Mouse (Mus musculus): ENCODE data around the gene Shmt1. TPM values are rescaled to one million over a fixed set of nuclear protein-coding genes. Genes with fewer than 3 reads are reported as not detected.

Gene Shmt1
- polyA plus RNA-seq (2014; fragmentation: Illumina TruSeq; extraction: RNeasy Lipid Tissue Mini Kit (QIAGEN cat#74804); ENCODE audit: low read depth, low replicate concordance), result 7.0 TPM

DNA sequence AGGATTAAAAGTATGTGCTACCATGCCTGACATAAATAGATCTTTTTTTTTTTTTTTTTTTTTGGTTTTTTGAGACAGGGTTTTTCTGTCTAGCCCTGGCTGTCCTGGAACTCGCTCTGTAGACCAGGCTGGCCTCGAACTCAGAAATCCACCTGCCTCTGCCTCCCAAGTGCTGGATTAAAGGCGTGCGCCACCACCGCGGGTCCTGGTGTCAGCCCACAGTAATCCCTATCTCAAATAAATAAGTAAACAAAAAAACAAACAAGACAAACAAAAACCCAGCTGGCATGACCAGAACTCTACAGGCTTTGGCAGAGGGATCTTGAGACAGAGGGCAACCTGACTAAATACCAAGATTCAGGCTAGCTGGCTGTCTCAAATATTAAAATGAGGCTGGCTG is at the start of gene Shmt1:
Gene Shmt1 (minus strand): TSS at position 101 of the 400 bp plus-strand sequence.

DNA sequence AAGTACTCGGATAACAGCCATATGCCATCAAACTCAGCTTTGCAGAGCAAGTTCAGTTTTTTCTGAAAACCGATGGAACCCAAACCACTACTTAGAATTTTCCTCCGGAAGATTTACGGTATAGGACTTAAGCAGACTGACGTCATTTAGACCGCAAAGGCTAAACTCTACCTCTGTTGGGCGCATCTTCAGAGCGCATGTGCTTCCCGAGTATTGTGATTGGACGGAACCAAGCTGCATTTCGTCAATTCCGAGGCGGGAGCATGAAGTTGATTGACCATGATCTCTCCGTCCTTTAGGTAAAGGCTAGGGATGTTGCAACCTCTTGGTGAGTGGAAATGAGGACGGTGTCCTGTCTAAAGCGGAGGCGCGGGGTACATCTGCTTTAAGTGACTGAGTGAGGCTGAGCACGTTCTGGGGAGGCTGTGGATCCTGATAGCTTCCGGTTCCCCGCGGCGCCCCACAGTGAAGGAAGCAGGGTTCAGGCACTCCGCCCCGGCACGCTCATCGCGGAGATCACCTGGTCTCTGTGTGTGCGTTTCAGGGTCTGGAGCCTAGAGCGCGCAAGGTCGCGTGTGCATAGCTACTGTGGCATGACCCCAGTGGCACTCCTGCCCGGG is 19.0 kb upstream of the Shmt1 start, which contains the start of gene Dhrs7b:
Gene Dhrs7b (plus strand): TSS at position 199 of the 620 bp plus-strand sequence.

DNA sequence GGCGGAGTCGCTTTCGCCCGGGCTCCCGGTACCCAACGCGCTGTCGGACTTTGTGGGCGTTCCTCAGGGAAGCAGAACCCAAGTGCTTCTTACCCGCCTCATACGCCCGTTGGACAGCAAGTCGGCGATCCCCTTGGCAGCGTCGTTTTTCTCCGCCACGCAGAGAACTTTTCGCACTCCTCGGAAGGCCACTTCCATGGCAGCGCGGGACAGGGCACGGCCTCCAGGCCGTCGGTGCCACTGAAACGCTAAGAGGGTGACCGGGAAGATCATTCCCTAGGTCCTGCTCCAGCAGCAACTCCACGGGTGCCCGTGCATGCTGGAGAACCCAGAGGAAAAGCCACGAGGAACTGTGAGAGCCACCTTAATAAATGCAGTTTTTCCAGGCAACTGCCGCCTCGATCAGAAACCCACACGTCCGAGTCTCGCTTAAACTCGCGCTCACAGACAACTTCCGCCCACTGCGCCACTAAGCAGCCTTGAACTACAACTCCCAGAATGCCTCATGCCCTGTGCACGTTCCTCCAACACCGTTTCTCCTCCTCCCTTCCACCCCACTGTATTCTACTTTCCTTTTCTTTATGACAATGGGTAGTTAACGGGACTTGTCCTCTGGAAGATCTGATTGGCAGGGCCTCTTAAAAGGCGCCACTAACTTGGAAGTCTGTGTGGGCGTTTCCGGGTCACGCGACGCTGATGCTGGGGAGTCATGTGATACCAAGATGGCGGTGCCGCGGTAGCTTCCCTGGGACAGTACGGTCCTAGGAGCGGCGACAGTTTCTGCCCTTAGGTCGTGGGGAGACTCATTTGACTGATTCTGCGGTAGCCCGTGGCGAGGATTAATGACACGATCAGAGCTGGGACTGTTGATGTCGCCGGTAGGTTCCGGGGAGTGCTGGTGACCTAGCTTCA is 34.4 kb downstream of the Shmt1 start, which contains the start of the genes Top3a and Smcr8:
Gene Top3a (minus strand): TSS at position 537 of the 912 bp plus-strand sequence.
Gene Smcr8 (plus strand): TSS at position 696 of the 912 bp plus-strand sequence.

Other genes starting within 250 kb of the Shmt1 start
- 25.4 TPM for gene Llgl1, start 112.0 kb downstream of the Shmt1 start, polyA plus RNA-seq (2014; fragmentation: Illumina TruSeq; extraction: RNeasy Lipid Tissue Mini Kit (QIAGEN cat#74804); ENCODE audit: low read depth, low replicate concordance)
- 73.2 TPM for gene Flii, start 84.5 kb downstream of the Shmt1 start, polyA plus RNA-seq (2014; fragmentation: Illumina TruSeq; extraction: RNeasy Lipid Tissue Mini Kit (QIAGEN cat#74804); ENCODE audit: low read depth, low replicate concordance)
- 11.3 TPM for gene Mief2, start 83.3 kb downstream of the Shmt1 start, polyA plus RNA-seq (2014; fragmentation: Illumina TruSeq; extraction: RNeasy Lipid Tissue Mini Kit (QIAGEN cat#74804); ENCODE audit: low read depth, low replicate concordance)
- 7.7 TPM for gene Top3a, start 34.4 kb downstream of the Shmt1 start, polyA plus RNA-seq (2014; fragmentation: Illumina TruSeq; extraction: RNeasy Lipid Tissue Mini Kit (QIAGEN cat#74804); ENCODE audit: low read depth, low replicate concordance)
- 14.7 TPM for gene Smcr8, start 34.2 kb downstream of the Shmt1 start, polyA plus RNA-seq (2014; fragmentation: Illumina TruSeq; extraction: RNeasy Lipid Tissue Mini Kit (QIAGEN cat#74804); ENCODE audit: low read depth, low replicate concordance)
- gene Dhrs7b, start 18.9 kb upstream of the Shmt1 start, polyA plus RNA-seq (2014; fragmentation: Illumina TruSeq; extraction: RNeasy Lipid Tissue Mini Kit (QIAGEN cat#74804); ENCODE audit: low read depth, low replicate concordance), result 35.9 TPM
- gene Tmem11, start 67.6 kb upstream of the Shmt1 start, polyA plus RNA-seq (2014; fragmentation: Illumina TruSeq; extraction: RNeasy Lipid Tissue Mini Kit (QIAGEN cat#74804); ENCODE audit: low read depth, low replicate concordance), result 30.2 TPM
- 21.6 TPM for gene Natd1, start 103.0 kb upstream of the Shmt1 start, polyA plus RNA-seq (2014; fragmentation: Illumina TruSeq; extraction: RNeasy Lipid Tissue Mini Kit (QIAGEN cat#74804); ENCODE audit: low read depth, low replicate concordance)
- gene Map2k3, start 120.3 kb upstream of the Shmt1 start, polyA plus RNA-seq (2014; fragmentation: Illumina TruSeq; extraction: RNeasy Lipid Tissue Mini Kit (QIAGEN cat#74804); ENCODE audit: low read depth, low replicate concordance), result 36.3 TPM
- gene Kcnj12, start 210.8 kb upstream of the Shmt1 start, polyA plus RNA-seq (2014; fragmentation: Illumina TruSeq; extraction: RNeasy Lipid Tissue Mini Kit (QIAGEN cat#74804); ENCODE audit: low read depth, low replicate concordance), result 2.9 TPM